Mouse (Mus musculus): Measurements from ENCODE around the gene Slc17a4. TPM values are rescaled to one million over a fixed set of nuclear protein-coding genes. Genes with fewer than 3 reads are reported as not detected.

Slc17a4 gene
- polyA plus RNA-seq (2015; fragmentation: Nextera tagmentation; extraction: Ambion mirVana) = not detected in 2 replicates

DNA sequence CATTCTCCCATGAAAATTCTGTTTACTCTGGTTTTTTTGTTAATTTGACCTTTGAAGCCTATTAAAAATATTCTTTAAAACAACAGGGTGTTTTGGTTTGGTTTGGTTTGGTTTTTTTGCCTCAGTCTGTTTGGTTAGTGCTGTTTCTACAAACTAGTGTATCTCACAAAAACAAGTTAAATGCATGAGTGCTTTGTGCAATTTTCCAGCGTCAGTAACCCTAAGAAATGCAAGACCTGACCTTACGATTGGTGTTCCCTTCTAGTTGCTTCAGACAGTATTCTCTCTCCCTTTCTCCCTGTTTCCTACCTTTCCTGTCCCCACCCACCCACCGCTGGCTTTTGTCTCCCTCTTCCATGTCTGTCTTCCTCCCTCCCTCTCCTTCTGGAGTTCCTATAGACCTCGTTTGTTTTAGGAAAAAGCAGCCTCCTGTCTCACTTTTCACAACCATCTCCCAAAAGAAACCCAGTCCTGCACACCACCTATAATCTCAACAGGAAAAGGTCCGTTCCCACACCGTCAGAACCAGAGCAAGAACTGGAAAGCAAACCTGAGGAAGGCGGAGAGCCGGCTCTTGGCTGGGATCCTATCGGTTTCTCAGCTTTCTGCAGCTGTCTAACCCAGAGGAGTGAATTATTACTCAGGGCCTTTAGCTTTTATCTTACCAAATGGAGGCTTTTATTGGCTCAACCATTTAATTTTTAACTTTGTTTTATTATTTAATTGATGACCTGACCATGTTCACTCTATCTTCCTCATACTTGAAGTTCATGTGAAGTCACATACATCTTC lies at the start of gene Slc17a4:
Gene Slc17a4, minus strand, starts transcription at position 634 of the 792 bp plus-strand sequence.

DNA sequence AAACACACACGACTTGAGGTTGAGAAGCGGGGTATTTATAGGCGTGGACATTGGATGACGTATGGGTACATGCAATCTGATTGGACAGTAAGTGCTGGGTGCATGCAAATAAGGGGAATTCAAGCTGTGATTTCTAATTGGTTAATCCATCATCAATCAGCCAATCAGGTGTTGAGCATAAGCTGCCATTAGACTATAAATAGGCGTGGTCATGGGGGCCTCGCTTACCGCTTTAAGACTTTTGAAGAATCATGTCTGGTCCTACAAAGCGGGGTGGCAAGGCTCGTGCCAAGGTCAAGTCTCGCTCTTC lies 19.4 kb upstream of the Slc17a4 start, which contains the start of gene Hist1h2aa:
Gene Hist1h2aa, plus strand, starts transcription at position 252 of the 310 bp plus-strand sequence.

DNA sequence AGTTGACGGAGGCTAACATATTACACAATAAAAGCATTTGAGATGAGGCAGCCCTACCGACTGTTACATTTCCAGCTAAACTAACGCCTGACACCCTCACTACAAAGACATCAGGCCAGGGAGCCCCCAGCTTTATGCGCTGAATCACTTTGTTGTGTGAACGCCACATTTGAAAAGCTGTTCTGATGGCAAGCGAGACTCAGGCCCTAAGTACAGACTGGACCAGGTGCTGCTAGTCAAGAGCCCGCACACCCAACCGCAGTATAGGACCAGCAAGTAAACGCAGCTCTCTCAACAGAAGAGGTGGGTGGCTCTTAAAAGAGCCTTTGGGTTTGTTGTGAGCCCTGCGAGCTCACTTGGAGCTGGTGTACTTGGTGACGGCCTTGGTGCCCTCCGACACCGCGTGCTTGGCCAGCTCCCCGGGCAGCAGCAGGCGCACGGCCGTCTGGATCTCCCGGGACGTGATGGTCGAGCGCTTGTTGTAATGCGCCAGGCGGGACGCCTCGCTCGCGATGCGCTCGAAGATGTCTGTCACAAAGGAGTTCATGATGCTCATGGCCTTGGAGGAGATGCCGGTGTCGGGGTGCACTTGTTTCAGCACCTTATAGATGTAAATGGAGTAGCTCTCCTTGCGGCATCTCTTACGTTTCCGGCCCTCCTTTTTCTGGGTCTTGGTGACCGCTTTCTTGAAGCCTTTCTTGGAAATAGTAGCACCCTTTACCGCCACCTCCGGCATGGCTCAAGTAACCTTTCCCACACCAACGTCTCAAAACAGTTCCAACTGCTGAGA lies 18.8 kb upstream of the Slc17a4 start, which contains the start of gene Hist1h2ba:
Gene Hist1h2ba, minus strand, starts transcription at position 736 of the 790 bp plus-strand sequence.

DNA sequence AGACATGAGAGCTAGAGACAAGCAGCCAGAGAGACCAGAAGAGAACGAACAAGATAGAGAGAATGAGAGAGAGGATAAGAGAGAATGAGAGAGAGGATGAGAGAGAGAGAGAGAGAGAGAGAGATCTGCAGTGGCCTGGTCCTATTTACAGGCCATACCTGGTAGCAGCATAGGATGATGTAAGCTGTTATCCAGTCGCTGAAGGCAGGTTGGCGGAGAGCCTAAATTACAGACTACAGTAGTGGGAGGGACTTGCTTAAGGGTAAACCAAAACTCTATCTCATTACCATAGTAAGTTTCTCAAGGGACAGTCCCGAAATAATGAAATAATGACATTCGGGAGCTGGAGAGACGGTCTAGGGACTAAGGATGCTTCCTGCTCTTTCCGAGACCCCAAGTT lies 47.4 kb downstream of the Slc17a4 start, which contains the start of gene Slc17a1:
Gene Slc17a1, plus strand, starts transcription at position 346 of the 400 bp plus-strand sequence.

Small RNAs within 50 kb of the gene (microRNA-seq; reads per million reads assigned to microRNA genes)
- gene Gm44344 = not detected

Other genes starting within 250 kb of the Slc17a4 start
- gene Hist1h2ac, start 231.1 kb downstream of the Slc17a4 start, polyA plus RNA-seq (2015; fragmentation: Nextera tagmentation; extraction: Ambion mirVana) = 1.00 and 1.2 TPM in 2 replicates
- 161 and 192 TPM in 2 replicates for gene Hist1h2bc, start 230.8 kb downstream of the Slc17a4 start, polyA plus RNA-seq (2015; fragmentation: Nextera tagmentation; extraction: Ambion mirVana)
- not detected in 2 replicates for gene Hist1h1t, start 219.2 kb downstream of the Slc17a4 start, polyA plus RNA-seq (2015; fragmentation: Nextera tagmentation; extraction: Ambion mirVana)
- gene Hist1h4c, start 216.6 kb downstream of the Slc17a4 start, polyA plus RNA-seq (2015; fragmentation: Nextera tagmentation; extraction: Ambion mirVana) = 1.8 TPM in 2 replicates
- gene Hfe, start 204.2 kb downstream of the Slc17a4 start, polyA plus RNA-seq (2015; fragmentation: Nextera tagmentation; extraction: Ambion mirVana) = 8.0 and 9.7 TPM in 2 replicates
- 125 and 175 TPM in 2 replicates for gene Hist1h1c, start 176.2 kb downstream of the Slc17a4 start, polyA plus RNA-seq (2015; fragmentation: Nextera tagmentation; extraction: Ambion mirVana)
- 0.41 and 0.98 TPM in 2 replicates for gene Hist1h3c, start 169.4 kb downstream of the Slc17a4 start, polyA plus RNA-seq (2015; fragmentation: Nextera tagmentation; extraction: Ambion mirVana)
- gene Hist1h2bb, start 168.3 kb downstream of the Slc17a4 start, polyA plus RNA-seq (2015; fragmentation: Nextera tagmentation; extraction: Ambion mirVana) = 0.82 and 1.2 TPM in 2 replicates
- gene Hist1h2ab, start 163.9 kb downstream of the Slc17a4 start, polyA plus RNA-seq (2015; fragmentation: Nextera tagmentation; extraction: Ambion mirVana) = 3.7 and 8.0 TPM in 2 replicates
- gene Hist1h3b, start 162.7 kb downstream of the Slc17a4 start, polyA plus RNA-seq (2015; fragmentation: Nextera tagmentation; extraction: Ambion mirVana) = 2.0 and 2.8 TPM in 2 replicates
- gene Hist1h4b, start 158.0 kb downstream of the Slc17a4 start, polyA plus RNA-seq (2015; fragmentation: Nextera tagmentation; extraction: Ambion mirVana) = 1.3 TPM in 1 of 2 replicates, not detected in the other
- gene Hist1h4a, start 153.8 kb downstream of the Slc17a4 start, polyA plus RNA-seq (2015; fragmentation: Nextera tagmentation; extraction: Ambion mirVana) = 0.33 TPM in 1 of 2 replicates, not detected in the other
- 1.9 and 2.7 TPM in 2 replicates for gene Hist1h3a, start 152.6 kb downstream of the Slc17a4 start, polyA plus RNA-seq (2015; fragmentation: Nextera tagmentation; extraction: Ambion mirVana)
- gene Hist1h1a, start 151.3 kb downstream of the Slc17a4 start, polyA plus RNA-seq (2015; fragmentation: Nextera tagmentation; extraction: Ambion mirVana) = 0.59 and 0.82 TPM in 2 replicates
- gene Trim38, start 145.1 kb downstream of the Slc17a4 start, polyA plus RNA-seq (2015; fragmentation: Nextera tagmentation; extraction: Ambion mirVana) = 0.19 and 0.30 TPM in 2 replicates
- gene Slc17a2, start 108.0 kb downstream of the Slc17a4 start, polyA plus RNA-seq (2015; fragmentation: Nextera tagmentation; extraction: Ambion mirVana) = 0.06 TPM in 1 of 2 replicates, not detected in the other
- gene Slc17a3, start 75.6 kb downstream of the Slc17a4 start, polyA plus RNA-seq (2015; fragmentation: Nextera tagmentation; extraction: Ambion mirVana) = not detected in 2 replicates
- gene Slc17a1, start 47.3 kb downstream of the Slc17a4 start, polyA plus RNA-seq (2015; fragmentation: Nextera tagmentation; extraction: Ambion mirVana) = not detected in 2 replicates
- not detected in 2 replicates for gene Hist1h2ba, start 19.1 kb upstream of the Slc17a4 start, polyA plus RNA-seq (2015; fragmentation: Nextera tagmentation; extraction: Ambion mirVana)
- not detected in 2 replicates for gene Hist1h2aa, start 19.5 kb upstream of the Slc17a4 start, polyA plus RNA-seq (2015; fragmentation: Nextera tagmentation; extraction: Ambion mirVana)
- gene Scgn, start 76.2 kb upstream of the Slc17a4 start, polyA plus RNA-seq (2015; fragmentation: Nextera tagmentation; extraction: Ambion mirVana) = not detected in 2 replicates

Measured in urinary bladder, postnatal 0 days (tissue).